Mouse (Mus musculus): ENCODE measurements around the gene Eid3.

Eid3 gene

GRCm38 (mm10) chr10:82913238-82913637 lies 46.8 kb downstream of the Eid3 start:
- no peak for DNase-seq (ENCODE audit: low spot score)

DNA sequence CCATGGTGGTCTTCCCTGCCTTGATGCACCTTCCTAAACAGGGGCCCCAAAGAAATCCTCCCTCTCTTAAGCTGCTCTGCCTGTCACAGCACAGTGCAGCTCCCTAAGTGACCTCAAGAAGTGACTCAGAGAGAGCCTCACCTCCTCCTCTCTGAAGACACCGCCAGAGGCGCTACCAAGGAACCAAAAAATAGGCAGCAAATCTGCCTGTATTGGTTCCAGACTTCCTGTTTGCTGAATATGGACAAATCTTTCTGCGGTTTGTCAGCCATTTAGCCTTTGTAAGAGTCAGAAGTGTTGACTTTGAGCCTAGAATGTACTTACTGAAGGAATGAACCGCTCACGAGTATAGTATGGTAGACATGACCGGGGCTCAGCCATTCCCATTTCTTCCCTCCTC lies 47.3 kb downstream of the Eid3 start:
- no peak for DNase-seq (ENCODE audit: low spot score)

Data from urinary bladder, postnatal 25 days (tissue).